Mouse (Mus musculus): ENCODE measurements around the gene Atp5d.

- TF ChIP-seq CTCF (IDR thresholded peaks at IDR 0.05) (no peak), POLR2A (IDR thresholded peaks at IDR 0.05; ENCODE audit: insufficient read depth, low read depth, low read length) (no peak)
Observed at GRCm38 (mm10) chr10:80179068-80180051, 40.9 kb downstream of the Atp5d start, which contains the start of gene Efna2.
